Mouse (Mus musculus) neural tube, embryonic 15.5 days (tissue): Measurements from ENCODE around the gene Sbk3. TPM values are rescaled to one million over a fixed set of nuclear protein-coding genes. Genes with fewer than 3 reads are reported as not detected.

Experiments used
- ATAC-seq: fragments of 200-750 bp; cut with Nextera tagmentation; 2 replicates; pipeline ENCODE4 v1.8.0; 2017; ENCODE audit warnings: mild to moderate bottlenecking, moderate TSS enrichment, moderate library complexity; ENCODE audit not compliant: low FRiP score
- H3K27ac ChIP-seq: fragments of 300-500 bp; sonication (generic); replicated peaks from 2 replicates; pipeline ENCODE4 v1.5.1; 2015; ENCODE audit warnings: mild to moderate bottlenecking, inconsistent platforms
- H3K27me3 ChIP-seq: fragments of 300-500 bp; sonication (generic); replicated peaks from 2 replicates; pipeline ENCODE4 v1.6.1; 2015; ENCODE audit warnings: inconsistent platforms
- H3K36me3 ChIP-seq: fragments of 300-500 bp; sonication (generic); 2 replicates; pipeline ENCODE4 v1.6.1; 2015; ENCODE audit warnings: inconsistent platforms
- H3K4me1 ChIP-seq: fragments of 300-500 bp; sonication (generic); 2 replicates; pipeline ENCODE4 v1.6.1; 2015; ENCODE audit warnings: inconsistent platforms
- H3K4me2 ChIP-seq: fragments of 300-500 bp; sonication (generic); 2 replicates; pipeline ENCODE4 v1.6.1; 2015; ENCODE audit warnings: inconsistent platforms, mild to moderate bottlenecking, moderate library complexity
- H3K4me3 ChIP-seq: fragments of 300-500 bp; sonication (generic); replicated peaks from 2 replicates; pipeline ENCODE4 v1.5.1; 2015; ENCODE audit warnings: mild to moderate bottlenecking, inconsistent platforms
- H3K9ac ChIP-seq: fragments of 300-500 bp; sonication (generic); replicated peaks from 2 replicates; pipeline ENCODE4 v1.6.1; 2015; ENCODE audit warnings: mild to moderate bottlenecking, inconsistent platforms
- H3K9me3 ChIP-seq: fragments of 300-500 bp; sonication (generic); replicated peaks from 2 replicates; pipeline ENCODE4 v1.6.1; 2016; ENCODE audit warnings: inconsistent platforms
- WGBS: fragments of 180-500 bp; shearing (Covaris S2); methylation state at CpG from one replicate; pipeline ENCODE4 v1.1.7; 2015; ENCODE audit warnings: mixed read lengths; 5-methylcytosine and 5-hydroxymethylcytosine counted together
- polyA plus RNA-seq: library from polyadenylated mRNA; unstranded; fragments of >200 nt; fragmentation: Nextera tagmentation; extraction: Ambion mirVana; gene quantifications from 2 replicates; pipeline ENCODE4 v1.2.1, GENCODE M21; 2015

Gene Sbk3
- polyA plus RNA-seq, 1 experiment from 2014 or later: 0.35 TPM

GRCm38 (mm10) chr7:4925441-4926381 lies 45.3 kb downstream of the Sbk3 start, which contains the start of gene Ssc5d:
TSS of gene Ssc5d (plus strand) at chr7:4925785.
- H3K9ac ChIP-seq: peak within 1 kb of the TSS; percentile 28; the same call in 1 of the 2 replicates
- no peaks in the 10 kb centered on the region for H3K9me3 ChIP-seq
- peaks cover 55% of the 10 kb centered on the region for H3K4me1 ChIP-seq
- no peak for ATAC-seq
- H3K27ac ChIP-seq: peak within 1 kb of the TSS; percentile 99
- WGBS: 6% methylated on average over 6 of the region's 6 CpGs
- H3K4me2 ChIP-seq: peak within 1 kb of the TSS; percentile 95
- H3K27me3 ChIP-seq: no peaks in the 10 kb centered on the region
- no peak within 1 kb of the TSS for H3K4me3 ChIP-seq
- peaks cover 5% of the 10 kb centered on the region for H3K36me3 ChIP-seq

- Histone ChIP-seq H3K27me3 (no peaks in the 10 kb centered on the region), H3K4me3 (no peak overlapping the region), H3K4me1 (peaks cover 55% of the 10 kb centered on the region), H3K9me3 (no peaks in the 10 kb centered on the region), H3K36me3 (peaks cover 13% of the 10 kb centered on the region), H3K9ac (no peak overlapping the region), H3K4me2 (peak overlapping the region; percentile 95), H3K27ac (peak overlapping the region; percentile 99)
- ATAC-seq: no peak
- WGBS: 9% methylated on average over 3 of the region's 4 CpGs
Observed at GRCm38 (mm10) chr7:4924891-4925301, 46.1 kb downstream of the Sbk3 start.

- Histone ChIP-seq H3K9ac (peak overlapping the region; percentile 64), H3K4me3 (peak overlapping the region; percentile 47), H3K36me3 (peaks cover 17% of the 10 kb centered on the region), H3K4me1 (peaks cover 55% of the 10 kb centered on the region), H3K27ac (peak overlapping the region; percentile 99), H3K27me3 (no peaks in the 10 kb centered on the region), H3K9me3 (no peaks in the 10 kb centered on the region), H3K4me2 (peak overlapping the region; percentile 95)
- WGBS: 2% methylated on average over 4 of the region's 4 CpGs
- no peak for ATAC-seq
Observed at GRCm38 (mm10) chr7:4924483-4924882, 46.5 kb downstream of the Sbk3 start.

GRCm38 (mm10) chr7:4923586-4924364 lies 47.2 kb downstream of the Sbk3 start:
- peak overlapping the region; percentile 99 for H3K27ac ChIP-seq
- ATAC-seq: peak; percentile 9
- no peaks in the 10 kb centered on the region for H3K9me3 ChIP-seq
- H3K27me3 ChIP-seq: no peaks in the 10 kb centered on the region
- H3K4me2 ChIP-seq: peak overlapping the region; percentile 95
- 3% methylated on average over 37 of the region's 37 CpGs for WGBS
- H3K36me3 ChIP-seq: peaks cover 24% of the 10 kb centered on the region
- H3K9ac ChIP-seq: peak overlapping the region; percentile 64
- H3K4me1 ChIP-seq: peaks cover 55% of the 10 kb centered on the region
- peak overlapping the region; percentile 47 for H3K4me3 ChIP-seq

- peak; percentile 77 for ATAC-seq
- Histone ChIP-seq H3K4me3 (peak overlapping the region; percentile 47), H3K36me3 (peaks cover 31% of the 10 kb centered on the region), H3K4me2 (peak overlapping the region; percentile 95), H3K4me1 (peaks cover 55% of the 10 kb centered on the region), H3K27ac (peak overlapping the region; percentile 99), H3K27me3 (no peaks in the 10 kb centered on the region), H3K9ac (peak overlapping the region; percentile 64), H3K9me3 (no peaks in the 10 kb centered on the region)
- WGBS: under 1% methylated on average over 14 of the region's 14 CpGs
Observed at GRCm38 (mm10) chr7:4922931-4923565, 47.9 kb downstream of the Sbk3 start.

GRCm38 (mm10) chr7:4922508-4922907 lies 48.5 kb downstream of the Sbk3 start:
- peaks cover 31% of the 10 kb centered on the region for H3K36me3 ChIP-seq
- peak overlapping the region; percentile 95 for H3K4me2 ChIP-seq
- no peaks in the 10 kb centered on the region for H3K27me3 ChIP-seq
- H3K4me1 ChIP-seq: peaks cover 59% of the 10 kb centered on the region
- H3K9ac ChIP-seq: peak overlapping the region; percentile 64
- peak overlapping the region; percentile 99 for H3K27ac ChIP-seq
- peak overlapping the region; percentile 47 for H3K4me3 ChIP-seq
- 0% methylated on average over 14 of the region's 14 CpGs for WGBS
- ATAC-seq: peak; percentile 88
- H3K9me3 ChIP-seq: no peaks in the 10 kb centered on the region

- Histone ChIP-seq H3K9ac (peak within 1 kb of the TSS; percentile 64), H3K4me2 (peak within 1 kb of the TSS; percentile 95), H3K36me3 (peaks cover 31% of the 10 kb centered on the region), H3K27me3 (no peaks in the 10 kb centered on the region), H3K4me1 (peaks cover 64% of the 10 kb centered on the region), H3K9me3 (no peaks in the 10 kb centered on the region), H3K4me3 (peak within 1 kb of the TSS; percentile 47), H3K27ac (peak within 1 kb of the TSS; percentile 99)
- no peak for ATAC-seq
- WGBS: 30% methylated on average over 8 of the region's 8 CpGs
Observed at GRCm38 (mm10) chr7:4921824-4922482, 49.0 kb downstream of the Sbk3 start, which contains the start of gene Nat14. TSS of gene Nat14 (plus strand) at chr7:4922028.

- ATAC-seq: no peak
- peaks cover 70% of the 10 kb centered on the region for H3K4me1 ChIP-seq
- no peaks in the 10 kb centered on the region for H3K9me3 ChIP-seq
- H3K27me3 ChIP-seq: no peaks in the 10 kb centered on the region
- 65% methylated on average over 23 of the region's 23 CpGs for whole genome bisulfite sequencing
- H3K9ac ChIP-seq: peak overlapping the region; percentile 64; the same call in 1 of the 2 replicates
- H3K4me2 ChIP-seq: peak overlapping the region; percentile 95
- peak overlapping the region; percentile 99 for H3K27ac ChIP-seq
- H3K4me3 ChIP-seq: 0 out of 2 replicates have a peak overlapping the region, but pooled peaks have one; percentile 47
- H3K36me3 ChIP-seq: peaks cover 31% of the 10 kb centered on the region
Observed at GRCm38 (mm10) chr7:4920976-4921823, 49.8 kb downstream of the Sbk3 start.

- H3K36me3 ChIP-seq: peaks cover 31% of the 10 kb centered on the region
- no peak overlapping the region for H3K9ac ChIP-seq
- H3K4me3 ChIP-seq: no peak overlapping the region
- no peaks in the 10 kb centered on the region for H3K9me3 ChIP-seq
- ATAC-seq: no peak
- H3K27ac ChIP-seq: peak overlapping the region; percentile 99; the same call in 1 of the 2 replicates
- peaks cover 67% of the 10 kb centered on the region for H3K4me1 ChIP-seq
- H3K4me2 ChIP-seq: no peak overlapping the region
- no peaks in the 10 kb centered on the region for H3K27me3 ChIP-seq
- 89% methylated on average over 19 of the region's 19 CpGs for WGBS
Observed at GRCm38 (mm10) chr7:4920496-4920895, 50.5 kb downstream of the Sbk3 start.

- Histone ChIP-seq H3K4me2 (no peak overlapping the region), H3K9ac (no peak overlapping the region), H3K9me3 (no peaks in the 10 kb centered on the region), H3K36me3 (peaks cover 31% of the 10 kb centered on the region), H3K27me3 (no peaks in the 10 kb centered on the region), H3K4me3 (no peak overlapping the region), H3K4me1 (peaks cover 62% of the 10 kb centered on the region), H3K27ac (0 out of 2 replicates have a peak overlapping the region, but pooled peaks have one; percentile 33)
- no peak for ATAC-seq
- WGBS: 88% methylated on average over 21 of the region's 21 CpGs
Observed at GRCm38 (mm10) chr7:4919971-4920370, 51.0 kb downstream of the Sbk3 start.
